Mouse (Mus musculus): ENCODE measurements around the gene Sirt1.
"Not testable (repeated sequence)": the region's sequence is repeated elsewhere in the genome, so short reads cannot be mapped to it uniquely, and the experiment has no call there.

The Sirt1 gene

DNA sequence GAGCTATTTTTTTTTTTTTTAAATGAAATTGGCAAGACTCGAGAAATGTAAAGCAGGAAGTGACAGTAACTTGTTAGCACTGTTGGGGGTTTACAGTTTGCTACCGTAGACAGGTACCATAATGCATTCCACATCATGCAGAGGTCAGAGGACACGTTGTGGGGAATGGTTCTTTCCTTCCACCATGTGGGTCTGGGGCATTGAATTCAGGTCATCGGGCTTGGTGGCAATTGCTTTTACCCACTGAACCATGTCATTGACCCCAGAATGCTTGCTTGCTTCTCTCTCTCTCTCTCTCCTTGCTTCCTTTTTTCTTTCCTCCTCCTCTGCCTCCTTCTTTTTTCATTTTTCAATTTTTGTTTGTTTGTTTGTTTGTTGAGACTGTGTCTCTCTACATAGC is 7.4 kb upstream of the Sirt1 start:
- DNase-seq (ENCODE audit: low read depth, low spot score), result no peak

DNA sequence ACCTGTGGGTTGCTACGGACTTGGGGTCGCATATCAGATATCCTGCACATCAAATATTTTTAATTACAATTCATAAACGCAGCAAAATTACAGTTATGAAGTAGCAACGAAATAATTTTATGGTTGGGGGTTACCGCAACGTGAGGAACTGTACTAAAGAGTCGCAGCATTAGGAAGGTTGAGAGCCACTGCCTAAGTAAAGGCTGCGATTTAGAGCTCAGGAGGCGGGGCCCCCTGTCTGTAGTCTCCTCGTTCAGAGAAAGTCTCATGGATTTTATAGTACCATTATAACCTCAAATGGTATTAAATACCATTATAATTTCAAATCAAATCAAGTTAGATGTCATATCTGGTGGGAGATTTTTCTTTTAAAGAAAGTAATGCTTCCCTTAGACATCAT is 5.5 kb upstream of the Sirt1 start:
- peak; percentile 55 for DNase-seq (ENCODE audit: low read depth, low spot score)

DNA sequence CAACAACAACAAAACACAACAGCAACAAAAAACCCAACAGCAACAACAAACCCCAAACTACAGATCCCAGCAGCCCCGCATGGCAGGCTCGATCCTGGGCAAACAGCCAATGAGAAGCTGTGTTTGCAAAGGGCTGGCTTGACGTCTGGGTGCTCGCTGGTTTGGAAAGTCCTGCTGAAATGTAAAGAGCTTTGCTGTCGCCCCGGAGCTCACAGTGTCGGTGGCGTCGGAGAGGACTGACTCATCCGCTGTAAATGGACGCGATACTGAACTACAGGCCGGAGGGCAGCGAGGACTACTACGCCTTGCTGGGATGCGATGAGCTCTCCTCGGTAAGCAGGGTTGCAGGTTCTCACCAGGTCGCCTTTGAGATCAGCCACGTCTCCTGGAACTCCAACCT is 4.9 kb upstream of the Sirt1 start:
- DNase-seq (ENCODE audit: low read depth, low spot score), result peak; percentile 89

DNA sequence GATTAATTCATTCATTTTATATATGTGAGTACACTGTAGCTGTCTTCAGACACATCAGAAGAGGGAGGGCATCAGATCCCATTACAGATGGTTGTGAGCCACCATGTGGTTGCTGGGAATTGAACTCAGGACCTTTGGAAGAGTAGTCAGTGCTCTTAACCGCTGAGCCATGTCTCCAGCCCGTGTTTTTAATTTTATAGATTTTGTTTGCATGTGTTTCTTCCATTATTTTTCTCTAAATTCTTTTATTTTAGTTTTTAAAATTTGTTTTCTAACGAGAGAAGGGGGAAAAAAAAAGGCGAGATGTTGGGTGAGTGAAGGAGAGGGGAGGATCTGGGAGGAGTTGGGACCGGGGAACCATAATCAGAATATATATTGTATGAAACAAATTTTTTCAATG is 4.4 kb upstream of the Sirt1 start:
- DNase-seq (ENCODE audit: low read depth, low spot score), result not testable (repeated sequence)

DNA sequence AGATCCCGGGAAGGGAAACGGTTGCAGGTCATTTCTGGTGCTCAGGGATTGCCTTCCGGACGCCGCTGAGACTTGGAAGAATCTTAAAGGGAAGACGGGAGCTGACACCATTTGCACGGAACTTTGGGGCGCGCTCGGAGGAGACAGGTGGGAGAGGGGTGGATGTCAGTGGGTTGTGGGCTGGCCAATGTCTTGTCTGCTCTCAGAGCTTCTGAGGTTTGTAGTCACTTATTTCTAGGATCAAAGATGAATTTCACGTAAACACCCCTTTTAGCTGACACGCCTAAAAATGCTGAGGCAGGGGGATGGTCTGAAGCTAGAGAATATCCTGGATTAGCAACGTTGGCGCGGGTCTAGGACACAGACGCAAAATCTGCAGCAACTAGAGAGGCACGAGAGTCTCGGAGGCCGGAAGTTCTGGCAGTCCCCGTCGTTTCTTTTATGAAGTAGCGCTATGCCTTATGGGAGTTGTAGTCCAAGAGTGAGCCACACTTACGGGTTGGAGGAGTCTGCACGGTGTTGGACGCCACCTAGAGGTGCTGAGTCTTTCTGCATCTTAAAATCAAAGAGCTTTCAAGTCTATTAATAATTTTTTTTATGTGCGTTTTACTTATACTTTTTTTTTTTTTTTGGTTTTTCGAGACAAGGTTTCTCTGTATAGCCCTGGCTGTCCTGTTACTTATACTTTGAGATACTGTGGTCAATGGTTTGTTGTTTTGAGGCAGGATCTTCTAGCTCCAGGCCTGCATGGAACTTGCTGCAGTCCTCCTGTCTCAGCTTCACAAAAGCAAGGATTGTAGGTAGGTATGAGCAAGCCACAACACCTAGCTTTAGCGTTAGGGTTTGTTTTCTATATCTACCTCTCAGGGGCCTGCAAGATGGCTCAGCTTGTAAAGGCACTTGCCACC is 1.1 kb upstream of the Sirt1 start, which contains the start of gene Dnajc12:
Dnajc12 (plus strand) TSS at position 72 of the 908 bp plus-strand sequence.
- peak; percentile 94 for DNase-seq (ENCODE audit: low read depth, low spot score)

DNA sequence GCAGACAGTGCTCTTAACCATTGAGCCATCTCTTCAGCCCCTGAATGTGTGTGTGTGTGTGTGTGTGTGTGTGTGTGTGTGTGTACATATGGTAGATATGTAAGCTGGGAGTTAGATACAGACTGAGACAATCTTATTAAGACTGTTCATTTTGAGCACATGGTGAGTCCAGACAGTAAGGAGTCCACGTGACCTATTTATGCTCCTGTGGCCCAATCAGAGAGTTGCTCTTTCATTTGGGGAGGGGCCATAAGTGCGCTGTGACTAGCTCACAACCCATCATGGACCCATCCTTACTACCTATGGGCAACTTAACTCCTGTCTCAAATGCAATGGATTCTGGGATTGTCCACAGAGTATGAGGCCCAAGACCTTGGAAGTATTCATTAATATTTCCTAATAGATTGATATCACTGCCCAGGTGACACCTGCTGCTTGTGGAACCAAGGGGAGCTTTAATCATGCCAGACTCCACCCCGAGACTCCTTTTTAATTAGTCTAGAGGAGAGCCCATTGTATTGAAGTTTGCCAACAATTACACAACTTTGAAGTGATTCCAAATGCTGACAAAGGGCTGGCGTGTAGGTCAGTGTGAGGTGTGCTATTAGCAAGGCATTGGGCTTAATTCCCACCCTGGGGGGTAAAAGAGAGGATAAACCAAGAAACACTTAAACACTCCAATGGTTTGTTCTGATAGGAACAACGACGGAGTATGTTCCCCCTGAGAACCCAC is 2.4 kb downstream of the Sirt1 start:
- no peak for DNase-seq (ENCODE audit: low read depth, low spot score)

DNA sequence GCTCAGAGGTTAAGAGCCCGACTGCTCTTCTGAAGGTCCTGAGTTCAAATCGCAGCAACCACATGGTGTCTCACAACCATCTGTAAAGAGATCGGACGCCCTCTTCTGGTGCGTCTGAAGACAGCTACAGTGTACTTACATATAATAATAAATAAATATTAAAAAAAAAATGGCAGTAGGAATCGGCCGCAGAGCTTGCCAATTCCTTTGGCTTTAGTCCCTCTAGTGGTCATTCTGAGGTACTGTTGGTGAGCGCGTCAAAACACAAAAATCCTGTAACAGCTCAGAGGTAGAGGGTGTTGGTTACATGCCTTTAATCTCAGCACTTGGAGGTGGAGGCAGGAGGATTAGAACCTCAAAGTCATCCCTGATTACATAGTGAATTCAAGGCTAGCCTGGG is 4.0 kb downstream of the Sirt1 start:
- DNase-seq (ENCODE audit: low read depth, low spot score), result peak; percentile 77

DNA sequence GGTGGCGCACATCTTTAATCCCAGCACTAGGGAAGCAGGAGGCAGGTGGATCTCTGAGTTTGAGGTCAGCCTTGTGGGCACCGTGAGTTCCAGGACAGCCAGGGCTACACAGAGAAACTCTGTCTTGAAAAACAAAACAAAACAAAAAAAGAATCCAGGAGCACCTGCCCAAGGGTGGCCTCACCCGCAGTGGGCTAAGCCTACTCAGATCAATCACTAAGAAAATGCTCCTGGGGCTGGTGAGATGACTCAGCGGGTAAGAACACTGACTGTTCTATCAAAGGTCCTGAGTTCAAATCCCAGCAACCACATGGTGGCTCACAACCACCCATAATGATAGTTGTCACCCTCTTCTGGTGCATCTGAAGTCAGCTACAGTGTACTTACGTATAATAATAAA is 5.2 kb downstream of the Sirt1 start:
- no peak for DNase-seq (ENCODE audit: low read depth, low spot score)

DNA sequence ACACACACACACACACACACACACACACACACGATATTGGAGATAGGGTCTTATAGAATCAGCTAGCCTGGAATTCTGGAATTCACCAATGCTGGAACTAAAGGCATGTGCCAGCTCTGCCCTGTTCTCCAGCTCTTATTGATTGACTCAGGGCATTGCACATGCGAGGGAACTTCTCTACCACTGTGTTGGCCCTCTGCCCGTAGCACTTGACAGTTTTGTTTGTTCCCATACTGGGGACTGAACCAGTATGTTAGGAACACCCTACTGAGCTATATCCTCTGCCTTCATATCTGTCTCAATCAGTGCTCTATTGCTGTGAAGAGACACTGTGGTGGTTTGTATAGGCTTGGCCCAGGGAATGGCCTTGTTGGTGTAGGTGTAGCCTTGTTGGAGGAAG is 13.5 kb downstream of the Sirt1 start:
- no peak for DNase-seq (ENCODE audit: low read depth, low spot score)

DNA sequence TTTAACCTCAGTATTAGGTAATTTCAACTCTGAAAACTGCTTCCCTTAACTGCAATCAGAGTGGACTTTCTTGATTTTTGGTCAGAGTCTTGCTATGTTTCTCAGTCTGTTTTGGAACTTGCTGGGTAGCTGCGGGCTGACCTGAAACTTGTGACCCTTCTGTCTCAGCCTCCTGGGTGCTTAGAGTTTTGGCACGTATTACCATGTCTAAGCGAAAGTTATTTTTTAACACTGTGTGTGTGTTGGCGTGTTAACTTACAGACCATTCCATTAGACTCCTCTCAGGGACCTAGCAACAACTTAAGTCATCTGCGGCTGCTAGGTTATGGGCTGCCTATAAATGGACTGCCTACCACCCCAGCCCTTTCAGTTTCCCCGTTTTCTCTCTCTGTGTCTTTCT is 14.1 kb downstream of the Sirt1 start:
- no peak for DNase-seq (ENCODE audit: low read depth, low spot score)

DNA sequence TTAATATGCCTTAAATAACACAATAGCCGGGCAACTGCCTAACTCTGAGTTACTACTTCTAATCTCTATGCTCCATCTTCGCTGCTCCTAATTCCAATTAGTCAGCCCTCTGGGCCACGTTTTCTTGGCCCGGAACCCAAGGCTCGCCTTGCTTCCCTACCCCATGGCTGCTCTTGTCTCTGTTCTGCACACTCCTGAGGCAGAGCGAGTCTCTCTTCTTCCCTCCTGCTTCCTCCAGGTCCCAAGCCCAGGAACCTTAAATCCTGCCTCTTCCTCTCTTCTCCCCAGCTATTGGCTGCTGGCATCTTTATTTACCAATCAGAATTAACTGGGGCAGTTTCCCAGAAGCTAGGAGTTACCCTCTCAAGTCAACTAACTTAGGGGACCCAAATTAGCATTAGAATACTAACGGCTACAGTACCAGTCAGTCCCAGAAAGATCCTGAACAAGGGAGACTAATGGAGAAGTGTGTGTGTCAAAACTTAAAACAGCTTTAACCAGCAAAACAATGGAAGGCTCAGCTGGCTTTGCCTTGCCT is 15.5 kb downstream of the Sirt1 start:
- no peak for DNase-seq (ENCODE audit: low read depth, low spot score)

DNA sequence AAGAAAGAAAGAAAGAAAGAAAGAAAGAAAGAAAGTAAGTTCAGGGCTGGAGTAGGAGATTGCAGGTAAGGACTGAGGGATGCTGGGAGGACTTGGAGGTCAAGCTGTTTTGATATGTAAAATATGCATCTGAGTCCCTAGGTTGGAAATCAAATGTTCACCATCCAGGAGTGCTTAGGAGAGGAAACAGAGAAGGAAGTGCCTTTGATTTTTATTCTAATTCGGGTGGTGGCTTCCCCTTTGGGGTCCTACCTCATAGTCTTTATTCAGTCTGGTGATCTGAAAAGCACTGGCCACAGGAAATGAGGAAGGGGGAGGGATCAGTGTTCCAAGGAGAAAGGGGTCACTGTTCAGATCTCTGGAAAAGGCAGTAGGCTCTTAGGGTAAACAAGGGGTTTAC is 21.0 kb downstream of the Sirt1 start:
- no peak for DNase-seq (ENCODE audit: low read depth, low spot score)

DNA sequence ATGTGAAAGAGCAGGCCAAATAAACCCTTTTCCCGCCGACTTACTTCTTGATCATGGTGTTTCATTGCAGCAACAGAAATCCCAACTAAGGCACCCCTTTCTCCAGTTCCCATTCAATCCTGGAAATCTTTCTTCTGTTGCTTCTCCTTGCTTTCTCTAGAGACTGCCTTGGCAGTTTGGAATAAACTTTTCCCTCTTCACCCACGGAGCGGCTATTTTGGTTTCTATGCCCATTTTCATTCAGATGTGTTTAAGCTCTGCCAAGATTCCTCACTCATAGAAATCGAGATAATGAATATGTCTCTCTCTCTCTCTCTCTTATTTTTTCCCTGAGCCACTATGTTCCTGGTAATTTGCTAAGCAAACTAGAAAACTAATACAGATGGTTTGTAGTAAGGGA is 29.4 kb downstream of the Sirt1 start:
- no peak for DNase-seq (ENCODE audit: low read depth, low spot score)

DNA sequence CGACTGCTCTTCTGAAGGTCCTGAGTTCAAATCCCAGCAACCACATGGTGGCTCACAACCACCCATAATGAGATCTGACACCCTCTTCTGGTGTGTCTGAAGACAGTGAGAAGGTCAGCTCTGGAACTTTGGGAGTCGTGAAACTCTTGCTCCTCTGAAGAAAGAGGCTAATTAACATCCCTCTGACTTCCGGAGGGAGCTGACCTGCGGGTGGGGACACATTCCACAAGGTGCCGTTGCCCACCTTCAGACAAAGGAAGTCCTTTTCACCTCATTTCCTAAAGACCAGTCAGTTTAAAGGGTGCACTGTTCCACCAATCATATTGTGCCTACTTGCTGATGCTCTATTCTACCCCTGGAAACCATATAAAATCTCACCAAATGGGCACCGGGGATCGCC is 30.4 kb downstream of the Sirt1 start:
- DNase-seq (ENCODE audit: low read depth, low spot score), result not testable (repeated sequence)

DNA sequence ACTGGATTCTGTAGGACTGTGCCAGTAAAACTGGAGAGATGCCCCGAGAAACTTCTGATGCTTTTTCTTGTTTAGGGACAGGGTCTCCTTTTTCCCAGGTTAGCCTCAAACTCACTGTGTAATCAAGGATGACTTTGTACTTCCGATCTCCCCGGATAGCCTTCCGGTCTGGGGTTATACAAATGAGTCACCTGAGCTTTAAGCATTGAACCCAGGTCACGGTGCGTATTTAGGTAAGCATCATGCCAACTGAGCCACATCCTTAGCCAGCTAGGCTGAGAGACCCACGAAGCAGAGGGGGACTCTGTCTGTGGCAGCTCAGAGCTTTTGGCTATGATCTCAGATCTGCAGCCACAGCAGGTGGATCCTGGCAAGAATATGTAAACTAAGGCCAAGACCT is 30.8 kb downstream of the Sirt1 start:
- DNase-seq (ENCODE audit: low read depth, low spot score), result no peak

DNA sequence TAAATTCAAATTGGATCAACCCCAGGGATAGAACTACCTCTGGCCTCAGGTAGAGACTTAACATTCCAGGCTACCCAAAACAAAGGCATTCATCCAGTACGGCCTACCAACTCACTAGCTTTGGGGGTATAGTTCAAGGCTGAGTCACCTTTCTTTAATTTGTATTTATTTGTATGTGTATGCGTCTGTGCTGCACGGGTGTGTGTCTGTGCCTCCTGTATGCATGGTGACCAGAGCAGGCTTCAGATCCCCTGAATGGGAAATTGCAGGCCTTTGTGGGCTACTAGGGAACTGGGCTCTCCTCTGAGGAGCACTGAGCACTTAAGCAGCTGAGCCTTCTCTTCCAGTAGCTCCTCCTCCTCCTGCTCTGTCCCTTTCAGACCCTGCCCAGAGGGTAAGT is 33.2 kb downstream of the Sirt1 start:
- no peak for DNase-seq (ENCODE audit: low read depth, low spot score)

DNA sequence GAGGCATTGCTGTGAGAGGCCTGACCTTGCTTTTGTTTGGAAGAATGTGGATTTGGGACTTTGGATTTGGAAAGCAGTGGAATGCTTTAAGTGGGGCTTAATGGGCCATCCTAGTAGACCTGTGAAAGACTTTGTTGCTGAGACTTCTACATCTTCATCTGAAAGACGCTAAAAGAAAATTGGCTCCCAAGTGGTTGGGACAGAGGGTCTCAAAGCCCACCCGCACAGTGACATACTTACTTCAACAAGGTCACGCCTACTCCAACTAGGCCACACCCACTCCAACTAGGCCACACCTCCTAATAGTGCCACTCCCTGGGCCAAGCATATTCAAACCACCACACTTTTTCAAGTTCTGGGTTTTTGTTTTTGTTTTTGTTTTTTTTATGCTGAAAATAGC is 36.8 kb downstream of the Sirt1 start:
- DNase-seq (ENCODE audit: low read depth, low spot score), result no peak

DNA sequence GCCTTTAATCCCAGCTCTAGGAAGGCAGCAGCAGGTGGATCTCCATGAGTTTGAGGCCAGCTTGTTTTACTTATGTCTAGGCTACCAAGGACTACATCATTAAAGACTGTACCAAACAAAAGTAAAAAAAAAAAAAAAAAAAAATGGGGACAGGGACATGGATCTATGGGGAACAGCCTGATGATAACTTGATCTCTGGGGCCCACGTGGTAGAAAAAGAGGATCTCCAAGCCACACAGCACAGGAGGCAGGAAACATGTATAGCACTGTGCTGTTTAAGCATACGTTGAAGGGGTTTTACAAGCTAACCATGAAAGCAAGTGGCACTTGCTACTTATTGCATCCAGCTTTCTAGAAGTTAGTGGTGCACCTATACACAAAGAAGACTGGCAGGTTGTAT is 40.2 kb downstream of the Sirt1 start:
- no peak for DNase-seq (ENCODE audit: low read depth, low spot score)

DNA sequence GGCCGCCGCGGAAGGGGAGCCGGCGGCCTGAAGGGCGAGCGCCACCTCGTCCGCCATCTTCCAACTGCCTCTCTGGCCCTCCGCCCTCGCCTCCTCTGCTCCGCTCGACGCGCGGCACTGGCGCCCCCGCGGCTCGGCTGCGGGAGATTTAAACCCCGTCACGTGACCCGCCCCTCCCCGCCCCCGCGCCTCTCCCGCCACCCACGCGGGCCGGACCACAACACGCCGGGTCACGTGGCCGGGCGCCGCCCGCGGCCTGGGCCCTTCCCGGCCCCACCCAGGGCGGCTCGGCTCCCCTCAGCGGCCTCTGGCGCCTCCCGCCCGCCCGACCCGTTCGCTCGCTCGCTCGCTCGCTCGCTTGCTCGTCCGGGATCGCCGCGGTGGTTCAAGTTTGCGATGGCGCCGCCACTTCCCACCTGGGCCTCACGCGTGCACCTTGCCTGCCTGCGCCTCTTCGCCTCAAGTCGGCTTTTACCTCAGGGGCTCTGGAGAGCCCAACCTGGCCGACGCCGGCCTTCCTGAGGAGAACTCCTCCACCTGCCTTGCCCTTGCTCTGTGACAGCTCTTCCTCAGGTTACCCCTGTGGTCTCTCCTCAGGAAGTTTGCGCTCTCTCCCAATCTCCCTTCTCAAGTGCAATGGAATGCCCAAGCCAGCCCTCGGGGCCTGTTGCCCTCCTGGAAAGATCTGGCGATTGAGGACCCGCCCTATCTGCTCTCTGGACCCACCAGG is 42.4 kb downstream of the Sirt1 start:
- peak; percentile 90 for DNase-seq (ENCODE audit: low read depth, low spot score)

DNA sequence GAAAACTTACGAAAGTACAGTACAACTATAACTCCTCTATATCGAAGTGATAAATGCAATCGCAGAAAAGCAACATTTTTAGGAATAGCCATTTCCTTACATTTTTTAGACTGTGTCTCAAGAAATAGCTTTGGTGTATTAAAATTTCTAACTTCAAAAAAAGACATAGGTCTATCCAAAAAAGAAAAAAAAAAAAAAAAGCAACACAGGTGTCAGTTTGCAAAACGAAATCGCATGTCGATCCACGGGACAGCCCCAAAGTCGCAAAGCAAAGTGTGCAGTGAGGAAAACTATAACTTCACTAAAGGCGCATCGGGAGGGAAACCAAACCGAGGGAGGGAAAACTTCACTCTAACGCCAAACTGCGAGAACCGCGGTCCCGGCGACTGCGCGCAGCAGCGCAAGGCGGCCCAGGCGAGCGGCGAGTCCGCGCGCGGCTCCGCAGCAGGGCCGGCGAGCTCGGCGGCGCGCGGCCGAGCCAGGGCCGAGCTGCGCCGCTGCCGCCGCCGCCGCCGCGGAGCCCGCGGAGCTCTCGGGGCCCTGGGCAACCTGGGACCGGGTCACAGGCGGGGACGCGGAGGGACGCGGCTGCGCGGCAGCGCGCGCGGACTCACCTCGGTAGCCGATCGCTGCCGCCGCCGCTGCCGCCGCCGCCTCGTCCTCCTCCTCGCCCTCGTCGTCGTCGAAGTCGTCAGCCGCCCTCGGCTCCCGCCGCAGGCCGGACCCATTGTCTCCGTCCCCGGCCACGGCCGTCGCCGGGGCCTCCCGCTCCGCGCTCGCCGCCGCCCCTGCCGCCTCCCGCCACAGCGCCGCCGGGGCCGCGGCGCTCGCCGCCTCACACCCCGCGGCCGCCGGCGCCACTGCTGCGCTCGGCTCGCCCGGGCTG is 43.3 kb downstream of the Sirt1 start:
- DNase-seq (ENCODE audit: low read depth, low spot score), result peak; percentile 70

DNA sequence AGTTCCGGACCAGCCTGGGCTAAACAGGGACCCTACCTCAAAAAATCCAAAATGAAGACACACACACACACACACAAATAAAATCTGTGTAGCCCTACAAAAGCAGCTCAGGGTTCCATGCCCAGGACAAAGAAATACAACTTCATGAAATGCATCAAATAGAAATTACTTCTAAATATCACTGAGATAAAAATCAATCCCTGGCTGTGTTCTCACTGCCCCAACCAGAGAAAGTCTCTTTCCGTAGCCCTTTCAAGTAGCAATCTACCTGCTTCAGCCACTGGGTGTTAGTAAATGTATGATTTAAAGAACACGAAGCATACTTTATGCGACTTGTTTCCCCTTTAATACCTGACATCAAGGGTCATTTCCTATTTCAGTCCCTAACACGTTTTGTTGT is 44.2 kb downstream of the Sirt1 start:
- DNase-seq (ENCODE audit: low read depth, low spot score), result no peak
